Mouse (Mus musculus) forebrain, embryonic 16.5 days (tissue): ENCODE data around the gene Mmp14. TPM values are rescaled to one million over a fixed set of nuclear protein-coding genes. Genes with fewer than 3 reads are reported as not detected.

ENCODE experiments used
- ATAC-seq: fragments of 200-750 bp; cut with Nextera tagmentation; 2 replicates; pipeline ENCODE4 v1.8.0; 2017; ENCODE audit warnings: mild to moderate bottlenecking, moderate library complexity
- H3K27ac ChIP-seq: fragments of 300-500 bp; sonication (generic); 2 replicates; pipeline ENCODE4 v1.5.1; 2014; ENCODE audit warnings: low read length, control low read depth
- H3K27me3 ChIP-seq: fragments of 300-500 bp; sonication (generic); replicated peaks from 2 replicates; pipeline ENCODE4 v1.6.1; 2014; ENCODE audit warnings: low read length; ENCODE audit not compliant: control insufficient read depth, insufficient read depth
- H3K36me3 ChIP-seq: fragments of 300-500 bp; sonication (generic); 2 replicates; pipeline ENCODE4 v1.6.1; 2014; ENCODE audit not compliant: control insufficient read depth, insufficient read depth
- H3K4me1 ChIP-seq: fragments of 300-500 bp; sonication (generic); replicated peaks from 2 replicates; pipeline ENCODE4 v1.6.1; 2014; ENCODE audit warnings: low read length; ENCODE audit not compliant: control insufficient read depth, insufficient read depth
- H3K4me2 ChIP-seq: fragments of 300-500 bp; sonication (generic); 2 replicates; pipeline ENCODE4 v1.6.1; 2014; ENCODE audit warnings: mild to moderate bottlenecking, low read length, control low read depth
- H3K4me3 ChIP-seq: fragments of 300-500 bp; sonication (generic); replicated peaks from 2 replicates; pipeline ENCODE4 v1.5.1; 2014; ENCODE audit warnings: mild to moderate bottlenecking, low read length, control low read depth
- H3K9ac ChIP-seq: fragments of 300-500 bp; sonication (generic); replicated peaks from 2 replicates; pipeline ENCODE4 v1.6.1; 2014; ENCODE audit warnings: low read depth, low read length, control low read depth
- H3K9me3 ChIP-seq: fragments of 300-500 bp; sonication (generic); 2 replicates; pipeline ENCODE4 v1.6.1; 2016; ENCODE audit warnings: low read length; ENCODE audit not compliant: control insufficient read depth
- WGBS: fragments of 180-500 bp; shearing (Covaris S2); extraction: QIAGEN DNeasy Blood & Tissue Kit; methylation state at CpG from one replicate; pipeline ENCODE4 v1.1.7; 2014; 5-methylcytosine and 5-hydroxymethylcytosine counted together
- polyA plus RNA-seq: library from polyadenylated mRNA; unstranded; fragments of >200 nt; fragmentation: Nextera tagmentation; extraction: Ambion mirVana; gene quantifications from 2 replicates; pipeline ENCODE4 v1.2.1, GENCODE M21; 2015

The Mmp14 gene
- polyA plus RNA-seq, 1 experiment from 2014 or later: 49.4 TPM

DNA sequence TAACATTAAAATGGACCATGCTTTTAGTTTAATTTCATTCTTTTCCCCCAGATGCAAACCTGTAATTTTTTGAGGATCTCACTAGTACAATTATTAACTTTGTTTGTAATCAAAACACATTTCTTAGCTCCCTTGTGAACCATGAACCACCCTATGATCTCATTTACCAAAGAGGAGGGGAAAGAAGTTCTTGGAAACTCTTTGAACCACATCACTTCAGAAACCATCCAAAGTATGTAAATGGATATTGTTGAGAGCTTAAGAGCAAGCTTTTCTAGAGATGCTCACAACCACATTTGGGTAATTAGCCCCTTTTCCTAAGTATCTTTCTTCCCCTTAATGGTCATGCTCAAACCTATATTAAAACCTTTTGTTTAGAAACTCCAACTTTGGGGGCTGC, 37.1 kb upstream of the Mmp14 start:
- Histone ChIP-seq H3K27ac (no peak overlapping the region), H3K36me3 (no peaks in the 10 kb centered on the region), H3K4me1 (no peaks in the 10 kb centered on the region), H3K9ac (no peak overlapping the region), H3K4me3 (no peak overlapping the region), H3K9me3 (no peaks in the 10 kb centered on the region), H3K4me2 (no peak overlapping the region), H3K27me3 (no peaks in the 10 kb centered on the region)
- no peak for ATAC-seq

DNA sequence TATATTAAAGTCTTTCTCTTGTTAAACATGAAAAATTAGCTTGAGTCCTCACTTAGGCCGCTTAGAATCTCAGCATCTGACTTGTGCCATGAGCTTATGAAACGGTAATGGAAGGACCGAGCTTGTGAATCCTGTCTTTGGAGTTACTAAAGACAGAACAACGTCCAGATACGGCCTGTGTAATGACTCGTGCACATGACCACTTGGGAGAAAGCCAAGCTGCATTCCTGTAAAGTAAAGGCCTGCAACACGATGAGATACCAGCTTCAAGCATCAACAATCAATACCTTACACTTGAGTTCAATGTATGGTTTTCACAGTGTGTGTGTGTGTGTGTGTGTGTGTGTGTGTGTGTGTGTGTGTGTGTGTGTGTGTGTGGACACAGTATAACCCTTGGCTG, 34.7 kb upstream of the Mmp14 start:
- H3K9me3 ChIP-seq: no peaks in the 10 kb centered on the region
- no peak overlapping the region for H3K9ac ChIP-seq
- H3K4me3 ChIP-seq: no peak overlapping the region
- no peaks in the 10 kb centered on the region for H3K4me1 ChIP-seq
- WGBS: 87% methylated on average over 7 of the region's 7 CpGs
- H3K36me3 ChIP-seq: no peaks in the 10 kb centered on the region
- no peak for ATAC-seq
- no peak overlapping the region for H3K4me2 ChIP-seq
- no peak overlapping the region for H3K27ac ChIP-seq
- no peaks in the 10 kb centered on the region for H3K27me3 ChIP-seq

DNA sequence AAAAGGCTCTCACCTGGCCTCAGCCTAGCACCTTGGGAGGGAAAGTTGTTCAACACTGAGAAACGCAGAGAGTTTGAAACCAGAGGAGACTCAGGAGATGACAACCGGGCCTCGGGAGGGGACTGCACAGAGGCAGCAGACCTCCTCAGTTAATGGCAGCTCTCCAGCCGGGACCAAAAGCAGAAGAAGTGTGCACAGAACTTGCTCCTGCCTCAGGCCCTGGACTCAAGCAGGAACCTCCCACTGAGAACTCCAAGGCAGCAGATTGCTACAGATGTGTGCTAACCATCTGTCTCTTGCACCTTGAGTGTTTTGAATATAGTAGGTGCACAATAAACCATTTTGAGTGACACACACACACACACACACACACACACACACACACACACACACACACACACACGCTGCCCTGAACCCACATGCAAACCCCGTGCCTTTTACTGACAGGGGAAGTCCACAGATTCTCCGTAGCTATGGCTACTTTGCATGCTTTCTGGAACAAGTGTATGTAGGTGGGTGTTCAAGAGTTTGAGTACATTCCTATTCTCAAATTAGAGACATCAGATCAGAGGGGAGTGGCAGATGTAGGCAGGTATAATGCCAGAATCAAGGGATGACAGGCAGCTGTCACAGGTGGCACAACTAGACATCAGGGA, 33.4 kb upstream of the Mmp14 start:
- no peak overlapping the region for H3K9ac ChIP-seq
- no peak overlapping the region for H3K27ac ChIP-seq
- WGBS: 85% methylated on average over 7 of the region's 7 CpGs
- no peak overlapping the region for H3K4me2 ChIP-seq
- no peaks in the 10 kb centered on the region for H3K4me1 ChIP-seq
- no peaks in the 10 kb centered on the region for H3K27me3 ChIP-seq
- no peak overlapping the region for H3K4me3 ChIP-seq
- H3K9me3 ChIP-seq: no peaks in the 10 kb centered on the region
- no peak for ATAC-seq
- no peaks in the 10 kb centered on the region for H3K36me3 ChIP-seq

DNA sequence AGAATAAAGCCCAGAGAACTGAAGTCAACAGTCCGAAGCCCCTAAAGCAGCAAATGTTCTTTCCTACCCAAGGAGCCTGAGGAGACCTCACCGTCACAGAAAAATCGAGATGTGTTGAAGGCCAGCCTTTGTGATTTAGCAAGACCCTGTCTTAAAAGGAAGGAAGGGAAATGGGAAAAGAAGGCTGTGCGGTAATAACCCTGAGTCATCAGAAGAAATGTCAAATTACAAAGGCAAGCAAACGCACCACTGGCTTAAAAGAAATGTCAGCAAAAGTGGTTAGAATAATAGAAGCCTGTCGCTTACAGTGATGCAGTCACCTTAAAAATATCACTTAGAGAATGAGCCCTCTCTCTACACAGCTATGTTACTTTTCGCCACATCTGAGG, 32.9 kb upstream of the Mmp14 start:
- no peak overlapping the region for H3K4me2 ChIP-seq
- no peaks in the 10 kb centered on the region for H3K9me3 ChIP-seq
- no peaks in the 10 kb centered on the region for H3K27me3 ChIP-seq
- H3K9ac ChIP-seq: no peak overlapping the region
- ATAC-seq: no peak
- no peak overlapping the region for H3K27ac ChIP-seq
- H3K4me1 ChIP-seq: no peaks in the 10 kb centered on the region
- H3K4me3 ChIP-seq: no peak overlapping the region
- WGBS: 71% methylated on average over 7 of the region's 7 CpGs
- no peaks in the 10 kb centered on the region for H3K36me3 ChIP-seq

DNA sequence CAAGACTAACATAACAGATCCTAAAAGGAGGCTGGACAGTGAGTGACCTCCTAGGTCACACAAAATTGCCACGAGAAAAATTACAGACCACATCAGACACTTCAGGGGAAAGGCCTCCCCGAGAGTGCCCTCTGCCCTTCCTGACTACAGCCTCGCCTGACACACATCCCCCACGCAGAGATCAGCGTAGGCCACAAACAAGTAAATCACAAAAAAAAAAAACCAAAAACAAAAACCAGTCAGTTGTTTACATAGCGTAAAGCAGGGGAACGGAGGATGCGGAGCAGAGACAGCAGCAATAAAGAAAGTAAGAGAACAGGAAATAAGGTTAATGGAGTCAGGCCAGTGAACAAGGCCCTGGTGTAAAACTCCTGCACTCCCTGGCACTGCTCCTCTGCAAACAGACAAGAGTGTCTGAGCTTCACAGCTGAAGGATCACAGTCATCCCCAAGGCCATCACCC, 32.5 kb upstream of the Mmp14 start:
- no peak for ATAC-seq
- Histone ChIP-seq H3K27me3 (no peaks in the 10 kb centered on the region), H3K4me1 (no peaks in the 10 kb centered on the region), H3K27ac (no peak overlapping the region), H3K9ac (no peak overlapping the region), H3K4me2 (no peak overlapping the region), H3K4me3 (no peak overlapping the region), H3K36me3 (no peaks in the 10 kb centered on the region), H3K9me3 (no peaks in the 10 kb centered on the region)
- 73% methylated on average over 8 of the region's 8 CpGs for WGBS

DNA sequence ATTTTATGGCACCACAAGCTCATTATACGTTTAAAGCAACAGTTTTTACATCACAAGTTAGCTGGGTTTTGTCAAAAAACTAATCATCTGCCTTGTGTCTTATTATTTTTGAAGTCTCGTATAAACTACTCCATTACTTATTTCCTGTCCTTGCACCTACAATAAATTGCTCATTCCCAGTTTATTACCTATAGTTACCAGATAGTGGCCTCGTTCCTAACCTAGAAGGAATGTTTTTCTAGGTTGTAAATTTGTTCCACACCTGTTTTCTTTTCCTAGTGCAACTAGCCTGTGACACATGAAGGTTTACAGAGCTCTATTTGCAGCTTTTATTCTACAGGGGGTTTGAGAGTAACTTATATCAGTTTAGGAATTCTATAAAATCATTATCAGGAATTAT, 29.7 kb upstream of the Mmp14 start:
- Histone ChIP-seq H3K4me1 (no peaks in the 10 kb centered on the region), H3K4me2 (no peak overlapping the region), H3K27ac (no peak overlapping the region), H3K9ac (no peak overlapping the region), H3K4me3 (no peak overlapping the region), H3K9me3 (no peaks in the 10 kb centered on the region), H3K27me3 (no peaks in the 10 kb centered on the region), H3K36me3 (no peaks in the 10 kb centered on the region)
- WGBS: 77% methylated on average over 3 of the region's 3 CpGs
- no peak for ATAC-seq

DNA sequence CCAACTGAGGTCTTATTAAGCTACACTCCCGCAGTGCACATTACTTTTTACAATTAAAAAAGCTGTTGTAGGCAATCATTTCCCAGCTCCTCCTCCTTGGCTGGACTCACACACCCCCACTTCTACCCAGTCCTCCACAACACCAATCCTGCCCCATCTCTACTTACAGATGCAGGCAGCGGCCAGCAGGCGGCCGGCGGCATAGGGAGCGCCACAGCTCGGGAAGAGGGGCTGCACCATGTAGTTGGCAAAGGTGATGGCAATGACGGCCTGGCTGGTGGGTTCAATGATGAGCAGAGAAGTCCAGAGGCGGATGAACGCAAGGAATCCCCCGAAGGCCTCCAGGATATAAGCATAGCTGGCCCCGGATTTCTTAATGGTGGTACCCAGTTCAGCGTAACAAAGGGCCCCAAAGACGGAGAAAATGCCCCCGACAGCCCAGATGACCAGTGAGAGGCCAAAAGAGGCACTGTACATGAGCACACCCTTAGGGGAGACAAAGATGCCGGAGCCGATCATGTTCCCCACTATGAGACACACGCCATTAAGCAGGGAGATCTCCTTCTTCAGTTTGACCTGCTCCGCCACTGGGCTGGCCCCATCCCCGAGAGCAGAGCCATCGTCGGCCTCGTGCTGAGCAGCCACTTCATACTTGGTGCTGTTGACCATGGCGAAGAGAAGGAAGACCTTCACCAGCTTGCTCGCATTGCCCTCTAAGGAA, 22.9 kb upstream of the Mmp14 start:
- Histone ChIP-seq H3K4me1 (no peaks in the 10 kb centered on the region), H3K27me3 (no peaks in the 10 kb centered on the region), H3K9ac (no peak overlapping the region), H3K4me3 (no peak overlapping the region), H3K27ac (no peak overlapping the region), H3K4me2 (no peak overlapping the region), H3K36me3 (no peaks in the 10 kb centered on the region), H3K9me3 (no peaks in the 10 kb centered on the region)
- WGBS: 81% methylated on average over 25 of the region's 25 CpGs
- no peak for ATAC-seq

DNA sequence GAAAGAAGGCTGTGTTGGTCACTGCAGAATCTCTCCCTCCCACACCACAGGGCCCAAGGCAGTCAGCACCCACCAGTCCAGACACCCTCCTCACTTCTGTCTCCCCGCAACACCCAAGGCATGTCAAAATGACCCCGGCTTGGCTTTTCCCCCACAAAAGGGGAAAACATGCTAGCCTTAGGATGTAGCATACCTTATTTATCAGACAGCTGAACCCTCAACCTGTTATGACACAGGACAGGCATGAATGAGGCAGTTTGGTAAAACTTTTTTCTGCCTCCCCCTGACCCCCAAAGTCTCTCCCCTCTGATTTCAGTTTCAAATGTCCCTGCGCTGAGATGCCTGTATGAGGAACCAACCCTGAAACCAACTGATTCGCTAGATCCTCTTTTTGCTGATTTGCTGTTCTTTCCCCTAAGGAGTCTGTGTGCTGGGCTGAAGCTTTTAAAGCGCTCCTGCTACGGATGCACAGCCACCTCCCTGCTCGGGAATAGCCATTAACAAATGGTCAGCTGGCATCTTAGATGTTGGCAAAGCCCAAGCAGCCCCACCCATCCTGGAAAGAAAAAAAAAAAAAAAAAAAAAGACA, 22.3 kb upstream of the Mmp14 start:
- no peak overlapping the region for H3K27ac ChIP-seq
- no peak overlapping the region for H3K4me3 ChIP-seq
- H3K9ac ChIP-seq: no peak overlapping the region
- H3K36me3 ChIP-seq: no peaks in the 10 kb centered on the region
- WGBS: 78% methylated on average over 7 of the region's 7 CpGs
- no peak overlapping the region for H3K4me2 ChIP-seq
- no peak for ATAC-seq
- H3K27me3 ChIP-seq: no peaks in the 10 kb centered on the region
- H3K4me1 ChIP-seq: no peaks in the 10 kb centered on the region; the same call in 1 of the 2 replicates
- no peaks in the 10 kb centered on the region for H3K9me3 ChIP-seq

DNA sequence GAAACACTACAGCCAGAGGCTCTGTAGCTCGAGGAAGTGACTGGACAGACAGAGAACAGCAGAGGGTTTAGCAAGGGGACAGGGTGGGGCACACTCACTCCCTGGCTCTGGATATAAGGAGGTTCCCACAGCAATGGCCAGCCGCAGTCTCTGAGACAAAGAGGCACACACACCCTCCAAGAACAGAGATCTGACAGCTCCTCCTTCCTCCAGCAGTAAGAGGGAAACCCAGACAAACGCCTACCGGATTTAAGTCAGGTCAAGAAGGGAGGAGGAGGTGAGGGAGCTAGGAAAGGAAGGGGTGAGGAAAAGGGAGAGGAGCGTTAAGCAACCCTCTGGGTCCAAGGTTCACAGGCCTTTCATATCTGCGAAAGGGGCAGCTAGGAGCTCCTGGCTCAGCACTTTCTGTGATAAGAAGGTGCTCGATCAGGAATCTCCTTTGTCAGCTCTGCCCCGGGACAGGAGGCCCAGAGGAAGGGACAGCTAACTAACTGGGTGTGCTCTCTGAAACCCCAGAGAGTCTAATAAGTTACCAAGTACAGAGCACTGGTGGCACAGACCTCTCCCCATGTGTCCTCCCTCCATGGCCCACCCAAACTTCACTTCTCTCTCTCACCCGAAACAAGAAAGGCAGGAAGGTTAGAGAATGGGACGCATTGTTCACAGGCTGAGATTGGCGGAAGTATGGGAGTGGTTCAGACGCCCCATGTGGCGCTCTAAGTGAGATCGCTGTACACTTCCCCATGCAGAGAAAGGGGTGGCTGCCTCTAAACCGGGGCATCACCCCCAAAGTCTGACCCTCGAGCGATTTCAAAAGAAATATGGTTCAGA, 21.2 kb upstream of the Mmp14 start:
- ATAC-seq: no peak
- Histone ChIP-seq H3K9ac (no peak overlapping the region), H3K27me3 (no peaks in the 10 kb centered on the region), H3K27ac (no peak overlapping the region), H3K4me3 (no peak overlapping the region), H3K36me3 (no peaks in the 10 kb centered on the region), H3K4me2 (no peak overlapping the region), H3K4me1 (no peaks in the 10 kb centered on the region; the same call in 1 of the 2 replicates), H3K9me3 (no peaks in the 10 kb centered on the region)
- 35% methylated on average over 17 of the region's 17 CpGs for WGBS
